Mouse (Mus musculus): ENCODE results near the gene Nop9.

DNA sequence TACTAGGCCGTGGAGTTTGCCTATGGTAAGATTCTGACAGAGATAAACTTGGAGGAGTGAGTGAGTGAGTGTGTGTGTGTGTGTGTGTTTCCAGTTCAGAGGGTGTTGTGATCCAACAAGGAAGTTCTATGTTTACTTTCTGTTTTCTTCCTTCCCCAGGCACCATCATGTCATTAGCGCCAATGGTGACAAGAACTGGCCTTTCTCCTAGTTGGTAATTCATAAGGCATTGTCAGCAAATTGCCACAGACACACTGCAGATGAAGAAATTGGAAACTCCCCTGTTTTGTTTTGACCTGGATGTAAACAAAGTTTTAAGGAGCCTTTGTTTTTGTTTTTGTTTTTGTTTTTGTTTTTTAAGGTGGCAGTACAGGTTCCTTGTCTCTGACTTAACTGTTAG lies 48.0 kb downstream of the Nop9 start:
- no peak for TF ChIP-seq USF1 (IDR thresholded peaks at IDR 0.05; ENCODE audit: low read depth, low read length)
- no peak for TF ChIP-seq CTCF (conservative IDR thresholded peaks at IDR 0.05 in 1 of 2, IDR thresholded peaks at IDR 0.05 in 1 of 2; ENCODE audit: low read depth in 2 of 2, low read length in 2 of 2)
- no peak for TF ChIP-seq SIN3A (IDR thresholded peaks at IDR 0.05; ENCODE audit: low read length)
- TF ChIP-seq POLR2A (IDR thresholded peaks at IDR 0.05; ENCODE audit: low read depth, low read length): no peak
- no peak for TF ChIP-seq CHD2 (IDR thresholded peaks at IDR 0.05; ENCODE audit: low read length)
- TF ChIP-seq ZMIZ1 (IDR thresholded peaks at IDR 0.05; ENCODE audit: low read depth, low read length): no peak
